10 mouse cellular contexts compared by ENCODE assay signal in genomic region chr13:103978286-103978866, GRCm38 (mm10). TPM values are rescaled to one million over a fixed set of nuclear protein-coding genes. Genes with fewer than 3 reads are reported as not detected.
A peak's percentile ranks its signal among the peaks of the same experiment; 100 is the strongest.
DNase-seq lines count a peak whose midpoint lies in the region; ATAC-seq and TF ChIP-seq lines count a peak whose summit lies in the region.
"Had no signal": no experiment of that assay in that cellular context is flagged by ENCODE, and none has a peak within 500 bp of the region (broad histone marks: within the 10 kb centered on the region; RNA-seq: fewer than 3 reads in every experiment).

No protein-coding gene starts in this region.

- ATAC-seq in limb, embryonic 12.5 days (ENCODE audit: insufficient number of reproducible peaks, insufficient read depth, low FRiP score, low TSS enrichment, low read depth): no peak
- ATAC-seq in kidney, embryonic 16.5 days (ENCODE audit: low FRiP score, low TSS enrichment): peak; percentile 81
- peak; percentile 66 for ATAC-seq in stomach, embryonic 16.5 days (ENCODE audit: insufficient read depth, low FRiP score)
- ATAC-seq in hindbrain, postnatal 0 days: no peak
- ATAC-seq: midbrain, embryonic 16.5 days had no signal

- no peak overlapping the region for H3K4me2 ChIP-seq in limb, embryonic 12.5 days
- no peak overlapping the region for H3K4me2 ChIP-seq in kidney, embryonic 16.5 days (replicated peaks; ENCODE audit: low read depth, low read length)
- H3K4me2 ChIP-seq in stomach, embryonic 16.5 days (ENCODE audit: low read depth, low read length): no peak overlapping the region
- H3K4me2 ChIP-seq in hindbrain, postnatal 0 days (ENCODE audit: low read depth, low read length): no peak overlapping the region

- H3K27me3 ChIP-seq in limb, embryonic 12.5 days: no peaks in the 10 kb centered on the region
- H3K27me3 ChIP-seq in limb, embryonic 10.5 days (ENCODE audit: low read depth, poor library complexity, severe bottlenecking): no peaks in the 10 kb centered on the region
- no peaks in the 10 kb centered on the region for H3K27me3 ChIP-seq in kidney, embryonic 16.5 days (ENCODE audit: insufficient read depth, low read length)
- no peaks in the 10 kb centered on the region for H3K27me3 ChIP-seq in stomach, embryonic 16.5 days (ENCODE audit: control insufficient read depth, insufficient read depth, low read length)
- no peaks in the 10 kb centered on the region for H3K27me3 ChIP-seq in hindbrain, postnatal 0 days (ENCODE audit: insufficient read depth, low read length)
- H3K27me3 ChIP-seq: CH12.LX had no signal

- 0 out of 2 replicates have a peak, but pooled peaks cover 2% of the 10 kb centered on the region for H3K4me1 ChIP-seq in limb, embryonic 12.5 days (replicated peaks)
- no peaks in the 10 kb centered on the region for H3K4me1 ChIP-seq in limb, embryonic 10.5 days
- H3K4me1 ChIP-seq in kidney, embryonic 16.5 days (ENCODE audit: insufficient read depth, low read length): peaks cover 3% of the 10 kb centered on the region; the same call in 1 of the 2 replicates
- H3K4me1 ChIP-seq in stomach, embryonic 16.5 days (ENCODE audit: control insufficient read depth, insufficient read depth, low read length): peaks cover 19% of the 10 kb centered on the region
- no peaks in the 10 kb centered on the region for H3K4me1 ChIP-seq in hindbrain, postnatal 0 days (ENCODE audit: insufficient read depth, low read length)

- DNase-seq in limb, embryonic 10.5 days (ENCODE audit: low spot score): no peak
- peak; percentile 79 for DNase-seq in gonadal fat pad, adult 2 months (ENCODE audit: low read depth)
- no peak for DNase-seq in cerebellum, adult 9-10 months
- DNase-seq in left cerebral cortex, adult 9 months (ENCODE audit: low spot score in 2 of 2): no peak
- DNase-seq in hindbrain, postnatal 0 days (ENCODE audit: low spot score): no peak

- H3K9me3 ChIP-seq in limb, embryonic 12.5 days: 0 out of 2 replicates have a peak, but pooled peaks cover 11% of the 10 kb centered on the region
- no peaks in the 10 kb centered on the region for H3K9me3 ChIP-seq in limb, embryonic 10.5 days (replicated peaks)
- H3K9me3 ChIP-seq in kidney, embryonic 16.5 days (ENCODE audit: low read length): peaks cover 4% of the 10 kb centered on the region; the same call in 1 of the 2 replicates
- 0 out of 2 replicates have a peak, but pooled peaks cover 2% of the 10 kb centered on the region for H3K9me3 ChIP-seq in stomach, embryonic 16.5 days (replicated peaks; ENCODE audit: control insufficient read depth, low read length)
- no peaks in the 10 kb centered on the region for H3K9me3 ChIP-seq in hindbrain, postnatal 0 days (ENCODE audit: low read length)

- WGBS in limb, embryonic 12.5 days: 50% methylated on average over 5 of the region's 5 CpGs
- 55% methylated on average over 5 of the region's 5 CpGs for WGBS in limb, embryonic 10.5 days
- 33% methylated on average over 5 of the region's 5 CpGs for WGBS in kidney, embryonic 16.5 days
- WGBS in stomach, embryonic 16.5 days: 26% methylated on average over 5 of the region's 5 CpGs
- 49% methylated on average over 5 of the region's 5 CpGs for WGBS in hindbrain, postnatal 0 days

- H3K36me3 ChIP-seq in limb, embryonic 12.5 days: no peaks in the 10 kb centered on the region
- no peaks in the 10 kb centered on the region for H3K36me3 ChIP-seq in limb, embryonic 10.5 days
- H3K36me3 ChIP-seq in kidney, embryonic 16.5 days (ENCODE audit: insufficient read depth, low read length): no peaks in the 10 kb centered on the region
- no peaks in the 10 kb centered on the region for H3K36me3 ChIP-seq in stomach, embryonic 16.5 days (ENCODE audit: control insufficient read depth, insufficient read depth, low read length)
- H3K36me3 ChIP-seq in hindbrain, postnatal 0 days (ENCODE audit: insufficient read depth, low read length): no peaks in the 10 kb centered on the region

- no peak overlapping the region for H3K9ac ChIP-seq in limb, embryonic 12.5 days (replicated peaks)
- H3K9ac ChIP-seq in kidney, embryonic 16.5 days (replicated peaks; ENCODE audit: low read length): no peak overlapping the region; the same call in 1 of the 2 replicates
- 0 out of 2 replicates have a peak overlapping the region, but pooled peaks have one; percentile 2 for H3K9ac ChIP-seq in stomach, embryonic 16.5 days (ENCODE audit: low read length)
- no peak overlapping the region for H3K9ac ChIP-seq in hindbrain, postnatal 0 days (replicated peaks; ENCODE audit: low read length)

- H3K27ac ChIP-seq in limb, embryonic 12.5 days: peak overlapping the region; percentile 30; the same call in 1 of the 2 replicates
- no peak overlapping the region for H3K27ac ChIP-seq in limb, embryonic 10.5 days
- H3K27ac ChIP-seq in kidney, embryonic 16.5 days (ENCODE audit: low read length): peak overlapping the region; percentile 80
- peak overlapping the region; percentile 81 for H3K27ac ChIP-seq in stomach, embryonic 16.5 days (ENCODE audit: low read length)
- H3K27ac ChIP-seq in hindbrain, postnatal 0 days: no peak overlapping the region

- TF ChIP-seq CTCF in hindbrain, postnatal 0 days (IDR thresholded peaks at IDR 0.05; ENCODE audit: low read depth): no peak

- H3K4me3 ChIP-seq in limb, embryonic 12.5 days (replicated peaks): no peak overlapping the region
- H3K4me3 ChIP-seq in limb, embryonic 10.5 days: no peak overlapping the region
- no peak overlapping the region for H3K4me3 ChIP-seq in kidney, embryonic 16.5 days (ENCODE audit: low read length)
- no peak overlapping the region for H3K4me3 ChIP-seq in stomach, embryonic 16.5 days (replicated peaks; ENCODE audit: low read length)
- H3K4me3 ChIP-seq in hindbrain, postnatal 0 days (ENCODE audit: low read length): no peak overlapping the region

RNA-seq across cellular contexts. Expression of gene Erbin, which starts 58.1 kb away (rescaled TPM):
- 24.9 and 26.5 TPM in 2 replicates for polyA plus RNA-seq in limb, embryonic 12.5 days (2016; fragmentation: Nextera tagmentation; extraction: Ambion mirVana)
- polyA plus RNA-seq in limb, embryonic 10.5 days (2016; fragmentation: Nextera tagmentation; extraction: Ambion mirVana): 12.2 and 16.6 TPM in 2 replicates
- 13.4 and 15.2 TPM in 2 replicates for polyA plus RNA-seq in gonadal fat pad, adult 2 months (2012; rRNA removed)
- polyA plus RNA-seq in kidney, embryonic 16.5 days (2015; fragmentation: Nextera tagmentation; extraction: Ambion mirVana): 15.8 and 18.2 TPM in 2 replicates
- 16.3 and 18.3 TPM in 2 replicates for polyA plus RNA-seq in stomach, embryonic 16.5 days (2015; fragmentation: Nextera tagmentation; extraction: Ambion mirVana)
- total RNA-seq in hindbrain, postnatal 0 days (2014; rRNA removed): 32.5 and 32.8 TPM in 2 replicates
- polyA plus RNA-seq in hindbrain, postnatal 0 days (2015; fragmentation: Nextera tagmentation; extraction: Ambion mirVana): 8.1 and 8.5 TPM in 2 replicates

Comparison
In these comparisons a context has a peak if more than half of its experiments do, and no peak if none do; other contexts are left out.
1. H3K27ac ChIP-seq: peak in limb, embryonic 12.5 days (single experiment), kidney, embryonic 16.5 days (single experiment) and stomach, embryonic 16.5 days (single experiment); none in limb, embryonic 10.5 days (single experiment) and hindbrain, postnatal 0 days (single experiment).
2. ATAC-seq: peak in kidney, embryonic 16.5 days (single experiment) and stomach, embryonic 16.5 days (single experiment); none in limb, embryonic 12.5 days (single experiment) and hindbrain, postnatal 0 days (single experiment).